Mouse (Mus musculus): Measurements from ENCODE around the gene Itga5. TPM values are rescaled to one million over a fixed set of nuclear protein-coding genes. Genes with fewer than 3 reads are reported as not detected.

The Itga5 gene
- total and polyA plus RNA-seq, 2 experiments from 2014 or later = 3.8 to 6.8 TPM

DNA sequence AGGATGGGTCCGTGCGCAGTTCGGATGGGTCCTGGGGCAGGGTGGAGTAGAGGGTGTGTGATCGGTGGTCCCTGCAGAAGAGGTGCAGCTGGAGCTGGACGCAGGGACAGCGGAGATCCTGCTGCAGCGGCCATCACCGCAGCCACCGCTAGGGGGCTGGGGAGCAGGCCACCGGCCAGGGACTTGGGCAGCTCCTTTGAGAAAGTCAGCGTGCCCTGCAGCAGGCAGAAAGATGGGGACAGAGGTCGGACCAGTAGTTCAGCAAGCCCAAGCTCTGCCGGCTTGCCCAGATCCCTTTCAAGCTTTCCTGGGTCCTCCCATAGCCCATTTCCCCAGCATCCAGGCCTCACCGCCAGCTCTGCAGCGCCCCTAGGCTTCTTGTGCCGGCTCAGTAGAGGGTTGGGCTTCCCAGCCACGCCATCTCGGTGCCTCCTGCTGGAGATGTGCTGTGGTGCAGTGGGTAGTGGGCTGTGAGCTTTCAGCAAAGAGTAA, 51.5 kb downstream of the Itga5 start:
- Histone ChIP-seq H3K27me3 (ENCODE audit: insufficient read depth, low read length) (no peaks in the 10 kb centered on the region), H3K36me3 (ENCODE audit: insufficient read depth, low read length) (peaks cover 30% of the 10 kb centered on the region), H3K9ac (replicated peaks; ENCODE audit: low read length, poor library complexity, severe bottlenecking) (no peak overlapping the region), H3K9me3 (ENCODE audit: low read length) (no peaks in the 10 kb centered on the region), H3K27ac (ENCODE audit: low read depth, low read length) (no peak overlapping the region; the same call in 1 of the 2 replicates), H3K4me3 (ENCODE audit: low read depth, low read length) (no peak overlapping the region), H3K4me2 (ENCODE audit: low read depth, low read length, poor library complexity, severe bottlenecking) (peak overlapping the region; percentile 36), H3K4me1 (ENCODE audit: insufficient read depth, low read length) (no peaks in the 10 kb centered on the region)
- peak; percentile 79 for TF ChIP-seq CTCF (IDR thresholded peaks at IDR 0.05)
- ATAC-seq (ENCODE audit: low FRiP score) (peak; percentile 84), DNase-seq (ENCODE audit: low spot score) (peak; percentile 81)
- 5% methylated on average over 18 of the region's 18 CpGs for WGBS

DNA sequence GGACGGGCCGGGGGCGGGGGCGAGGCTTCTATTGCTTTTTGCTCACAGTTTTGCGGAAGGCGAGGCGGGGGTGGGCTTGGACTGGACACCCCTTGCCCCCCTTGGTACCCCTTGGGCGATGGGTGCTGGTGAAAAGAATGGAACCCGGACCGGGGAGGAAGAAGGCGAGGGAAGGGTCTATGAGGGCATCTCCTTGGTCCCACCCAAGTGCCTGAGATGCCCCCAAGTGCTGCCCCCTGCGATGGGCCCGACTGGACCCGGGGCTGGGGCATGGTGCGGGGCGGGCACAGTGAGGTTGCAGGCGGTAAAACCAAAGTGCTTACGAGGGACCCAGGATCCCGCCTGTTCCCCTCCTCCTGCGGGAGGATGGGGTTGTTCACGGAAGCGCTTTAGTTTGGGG, 52.4 kb downstream of the Itga5 start:
- peaks cover 29% of the 10 kb centered on the region for H3K36me3 ChIP-seq (ENCODE audit: insufficient read depth, low read length)
- no peaks in the 10 kb centered on the region for H3K9me3 ChIP-seq (ENCODE audit: low read length)
- 0 out of 2 replicates have a peak overlapping the region, but pooled peaks have one; percentile 0 for H3K9ac ChIP-seq (replicated peaks; ENCODE audit: low read length, poor library complexity, severe bottlenecking)
- H3K4me2 ChIP-seq (ENCODE audit: low read depth, low read length, poor library complexity, severe bottlenecking) = peak overlapping the region; percentile 5; the same call in 1 of the 2 replicates
- no peak for TF ChIP-seq CTCF (IDR thresholded peaks at IDR 0.05)
- ATAC-seq (ENCODE audit: low FRiP score) = no peak
- no peak overlapping the region for H3K4me3 ChIP-seq (ENCODE audit: low read depth, low read length)
- H3K27me3 ChIP-seq (ENCODE audit: insufficient read depth, low read length) = no peaks in the 10 kb centered on the region
- H3K4me1 ChIP-seq (ENCODE audit: insufficient read depth, low read length) = no peaks in the 10 kb centered on the region
- 47% methylated on average over 17 of the region's 22 CpGs for WGBS
- DNase-seq (ENCODE audit: low spot score) = no peak
- no peak overlapping the region for H3K27ac ChIP-seq (ENCODE audit: low read depth, low read length)

DNA sequence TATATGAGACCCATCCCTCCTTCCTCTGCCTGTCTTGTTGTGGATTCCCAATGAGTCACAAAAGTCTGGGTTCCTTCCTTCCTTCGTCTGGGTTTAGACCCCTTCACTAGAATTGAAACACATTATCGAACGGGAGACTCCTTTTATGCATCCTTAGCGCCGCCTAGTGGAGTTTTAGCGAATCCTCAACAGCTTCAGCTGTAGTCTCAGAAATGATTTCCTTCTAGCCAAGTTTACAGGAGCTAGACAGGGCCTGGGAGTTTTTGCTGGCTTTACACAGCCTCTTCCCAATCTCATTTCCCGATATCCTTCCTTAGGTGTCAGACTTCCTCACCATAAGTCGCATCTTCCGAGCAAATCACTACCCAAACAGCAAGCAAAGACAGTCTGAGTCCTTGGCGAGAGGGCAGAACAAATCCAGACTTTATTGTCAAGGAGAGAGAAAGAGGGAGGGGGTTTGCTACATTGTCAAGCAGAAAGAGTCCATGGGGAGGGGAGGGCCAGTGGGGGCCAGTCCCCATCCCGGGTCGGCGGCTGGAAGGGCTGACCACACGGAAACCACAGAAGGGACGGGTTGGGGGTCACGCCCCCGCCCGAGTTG, 53.0 kb downstream of the Itga5 start:
- Histone ChIP-seq H3K9me3 (ENCODE audit: low read length) (no peaks in the 10 kb centered on the region), H3K4me1 (ENCODE audit: insufficient read depth, low read length) (no peaks in the 10 kb centered on the region), H3K36me3 (ENCODE audit: insufficient read depth, low read length) (peaks cover 23% of the 10 kb centered on the region), H3K9ac (replicated peaks; ENCODE audit: low read length, poor library complexity, severe bottlenecking) (no peak overlapping the region), H3K4me3 (ENCODE audit: low read depth, low read length) (no peak overlapping the region), H3K27ac (ENCODE audit: low read depth, low read length) (no peak overlapping the region), H3K4me2 (ENCODE audit: low read depth, low read length, poor library complexity, severe bottlenecking) (no peak overlapping the region), H3K27me3 (ENCODE audit: insufficient read depth, low read length) (no peaks in the 10 kb centered on the region)
- TF ChIP-seq CTCF (IDR thresholded peaks at IDR 0.05) = peak; percentile 93
- WGBS = 8% methylated on average over 18 of the region's 18 CpGs
- DNase-seq (ENCODE audit: low spot score) = peak; percentile 93
- no peak for ATAC-seq (ENCODE audit: low FRiP score)

DNA sequence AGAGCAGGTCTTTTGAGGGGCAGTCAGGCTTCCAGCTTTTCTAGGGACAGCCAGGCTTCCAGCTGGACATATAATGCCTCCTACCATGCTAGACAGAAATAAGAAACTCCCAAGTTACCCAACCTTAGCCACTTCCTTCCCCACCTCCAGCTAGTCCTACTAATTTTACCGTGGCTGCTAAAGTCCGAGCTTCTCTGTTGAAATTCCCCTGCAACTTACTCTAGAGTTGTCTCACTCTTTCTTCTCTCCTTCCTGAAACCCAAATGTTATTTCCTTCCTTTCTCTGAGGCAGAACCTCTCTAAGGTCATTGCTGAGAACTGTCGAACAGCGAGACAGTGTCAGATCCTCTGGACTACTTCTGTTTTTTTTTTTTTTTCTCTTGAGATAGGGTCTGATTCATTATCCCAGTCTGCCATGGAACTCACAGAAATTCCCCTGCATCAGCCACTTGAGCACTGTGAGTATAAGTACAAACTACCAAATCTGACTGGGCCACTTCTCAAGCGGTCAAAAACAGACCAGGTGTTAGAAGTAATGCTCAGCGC, 56.1 kb downstream of the Itga5 start, which contains the start of gene Gpr84:
TSS of gene Gpr84 (minus strand) at position 248 of the 546 bp plus-strand sequence.
- peaks cover 6% of the 10 kb centered on the region for H3K4me1 ChIP-seq (ENCODE audit: insufficient read depth, low read length)
- no peak within 1 kb of the TSS for H3K4me3 ChIP-seq (ENCODE audit: low read depth, low read length)
- H3K9me3 ChIP-seq (ENCODE audit: low read length) = no peaks in the 10 kb centered on the region
- WGBS = 76% methylated on average over 6 of the region's 6 CpGs
- H3K27ac ChIP-seq (ENCODE audit: low read depth, low read length) = no peak within 1 kb of the TSS
- H3K9ac ChIP-seq (replicated peaks; ENCODE audit: low read length, poor library complexity, severe bottlenecking) = no peak within 1 kb of the TSS
- H3K27me3 ChIP-seq (ENCODE audit: insufficient read depth, low read length) = no peaks in the 10 kb centered on the region
- ATAC-seq (ENCODE audit: low FRiP score) (no peak), DNase-seq (ENCODE audit: low spot score) (no peak)
- H3K4me2 ChIP-seq (ENCODE audit: low read depth, low read length, poor library complexity, severe bottlenecking) = no peak within 1 kb of the TSS
- H3K36me3 ChIP-seq (ENCODE audit: insufficient read depth, low read length) = no peaks in the 10 kb centered on the region
- TF ChIP-seq CTCF (IDR thresholded peaks at IDR 0.05) = no peak

DNA sequence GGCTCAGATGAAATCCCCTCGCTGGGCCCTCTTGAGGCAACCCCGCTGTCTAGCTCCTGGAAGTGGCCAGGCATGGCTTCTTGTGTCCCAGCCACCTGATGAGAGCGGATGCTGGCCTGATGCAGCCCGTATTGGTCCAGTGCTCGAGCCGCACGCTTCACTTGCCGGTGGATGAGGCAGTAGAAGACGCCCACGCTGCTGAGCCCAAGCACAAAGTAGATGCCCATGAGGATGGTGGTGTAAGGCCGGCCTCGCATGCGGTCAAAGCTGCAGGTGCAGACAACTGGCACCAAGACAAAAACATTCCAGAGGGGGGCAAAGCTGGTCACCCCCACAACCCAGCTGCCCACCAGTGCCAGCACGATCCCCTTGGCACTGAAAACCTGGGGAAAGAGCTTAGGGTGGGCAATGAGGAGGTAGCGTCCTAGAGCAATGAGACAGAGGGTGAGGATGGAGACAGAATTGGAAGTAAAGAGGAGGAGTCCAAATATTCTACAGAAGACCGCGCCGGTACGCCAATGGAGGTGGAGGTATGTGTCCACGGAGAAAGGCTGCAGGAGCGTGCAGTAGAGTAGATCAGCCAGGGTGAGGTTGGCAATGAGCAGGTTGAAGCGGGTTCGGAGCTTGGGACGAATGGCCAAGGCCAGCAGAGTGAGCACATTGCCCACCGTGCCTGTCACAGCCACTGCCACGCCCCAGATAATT, 57.5 kb downstream of the Itga5 start:
- 63% methylated on average over 26 of the region's 26 CpGs for WGBS
- Histone ChIP-seq H3K27me3 (ENCODE audit: insufficient read depth, low read length) (no peaks in the 10 kb centered on the region), H3K4me1 (ENCODE audit: insufficient read depth, low read length) (peaks cover 12% of the 10 kb centered on the region), H3K9ac (replicated peaks; ENCODE audit: low read length, poor library complexity, severe bottlenecking) (no peak overlapping the region), H3K9me3 (ENCODE audit: low read length) (no peaks in the 10 kb centered on the region), H3K4me2 (ENCODE audit: low read depth, low read length, poor library complexity, severe bottlenecking) (no peak overlapping the region), H3K27ac (ENCODE audit: low read depth, low read length) (no peak overlapping the region), H3K36me3 (ENCODE audit: insufficient read depth, low read length) (no peaks in the 10 kb centered on the region), H3K4me3 (ENCODE audit: low read depth, low read length) (no peak overlapping the region)
- ATAC-seq (ENCODE audit: low FRiP score) (no peak), DNase-seq (ENCODE audit: low spot score) (no peak)
- TF ChIP-seq CTCF (IDR thresholded peaks at IDR 0.05) = no peak
